Mouse (Mus musculus) urinary bladder, adult 2 months (tissue): ENCODE results near the gene Ptgr2. TPM values are rescaled to one million over a fixed set of nuclear protein-coding genes. Genes with fewer than 3 reads are reported as not detected.
"Not testable (repeated sequence)": the region's sequence is repeated elsewhere in the genome, so short reads cannot be mapped to it uniquely, and the experiment has no call there.

Experiments used
- DNase-seq: peaks from one replicate; pipeline ENCODE4 v3.0.0; 2022; ENCODE audit warnings: low spot score
- polyA plus RNA-seq: library from polyadenylated mRNA; depleted of rRNA; stranded (reverse); fragments of >200 nt; gene quantifications from 2 replicates; pipeline ENCODE4 v1.2.3, GENCODE M21; 2012; rRNA removed

Ptgr2 gene
- polyA plus RNA-seq, 1 experiment: 33.6 TPM

DNA sequence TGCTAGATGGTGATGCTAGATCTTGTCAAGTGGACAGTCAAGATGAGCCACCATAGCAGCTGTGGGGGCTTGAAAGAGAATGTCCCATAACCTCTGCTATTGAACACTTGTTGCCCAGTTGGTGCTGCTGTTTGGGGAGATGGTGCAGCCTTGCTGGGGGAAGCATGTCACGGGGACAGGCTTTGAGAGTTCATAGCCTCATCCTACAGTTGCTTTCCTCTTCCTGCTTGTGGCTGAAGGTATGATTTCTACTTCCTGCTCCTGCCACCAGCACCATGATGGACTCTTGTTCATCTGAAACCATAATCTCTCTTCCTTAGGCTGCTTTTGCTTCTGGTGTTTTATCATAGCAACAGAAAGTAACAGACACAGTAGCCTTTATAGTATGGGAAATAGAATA lies 19.5 kb downstream of the Ptgr2 start:
- no peak for DNase-seq

DNA sequence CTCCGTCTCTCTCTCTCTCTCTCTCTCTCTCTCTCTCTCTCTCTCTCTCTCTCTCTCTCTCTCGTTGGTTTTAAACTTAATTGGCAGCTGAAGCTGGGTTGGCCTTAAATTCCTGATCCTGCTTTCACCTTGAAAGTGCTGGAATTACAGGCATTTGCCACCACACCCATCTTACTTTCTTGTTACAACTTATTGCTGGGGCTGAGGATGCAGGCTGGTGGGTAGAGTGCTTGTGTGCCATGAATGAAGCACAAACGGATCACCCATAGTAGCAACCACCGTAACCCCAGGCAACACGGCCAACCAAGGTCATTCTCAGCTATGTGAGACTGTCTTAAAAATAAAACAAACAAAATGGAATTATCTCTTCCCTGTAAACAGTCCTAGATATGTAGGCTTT lies 26.3 kb downstream of the Ptgr2 start:
- DNase-seq: no peak

DNA sequence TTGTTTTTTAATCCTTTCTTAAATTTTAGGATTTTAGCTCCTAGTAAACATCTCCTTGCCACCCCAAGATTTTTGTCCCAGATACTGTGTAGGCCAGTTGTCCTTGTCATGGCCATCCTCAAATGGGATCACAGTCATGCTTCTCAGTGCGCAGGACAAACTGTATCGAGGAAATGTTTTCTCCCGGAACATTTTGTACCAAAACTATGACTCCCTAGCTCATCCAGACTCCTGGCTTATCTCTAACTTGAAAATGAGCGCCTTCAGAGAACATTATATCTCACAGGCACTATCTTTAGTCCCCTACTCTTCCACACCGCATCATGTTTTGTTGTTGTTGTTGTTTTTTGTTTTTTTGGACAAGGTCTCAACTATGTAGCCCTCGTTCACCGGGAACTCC lies 31.0 kb downstream of the Ptgr2 start:
- no peak for DNase-seq

DNA sequence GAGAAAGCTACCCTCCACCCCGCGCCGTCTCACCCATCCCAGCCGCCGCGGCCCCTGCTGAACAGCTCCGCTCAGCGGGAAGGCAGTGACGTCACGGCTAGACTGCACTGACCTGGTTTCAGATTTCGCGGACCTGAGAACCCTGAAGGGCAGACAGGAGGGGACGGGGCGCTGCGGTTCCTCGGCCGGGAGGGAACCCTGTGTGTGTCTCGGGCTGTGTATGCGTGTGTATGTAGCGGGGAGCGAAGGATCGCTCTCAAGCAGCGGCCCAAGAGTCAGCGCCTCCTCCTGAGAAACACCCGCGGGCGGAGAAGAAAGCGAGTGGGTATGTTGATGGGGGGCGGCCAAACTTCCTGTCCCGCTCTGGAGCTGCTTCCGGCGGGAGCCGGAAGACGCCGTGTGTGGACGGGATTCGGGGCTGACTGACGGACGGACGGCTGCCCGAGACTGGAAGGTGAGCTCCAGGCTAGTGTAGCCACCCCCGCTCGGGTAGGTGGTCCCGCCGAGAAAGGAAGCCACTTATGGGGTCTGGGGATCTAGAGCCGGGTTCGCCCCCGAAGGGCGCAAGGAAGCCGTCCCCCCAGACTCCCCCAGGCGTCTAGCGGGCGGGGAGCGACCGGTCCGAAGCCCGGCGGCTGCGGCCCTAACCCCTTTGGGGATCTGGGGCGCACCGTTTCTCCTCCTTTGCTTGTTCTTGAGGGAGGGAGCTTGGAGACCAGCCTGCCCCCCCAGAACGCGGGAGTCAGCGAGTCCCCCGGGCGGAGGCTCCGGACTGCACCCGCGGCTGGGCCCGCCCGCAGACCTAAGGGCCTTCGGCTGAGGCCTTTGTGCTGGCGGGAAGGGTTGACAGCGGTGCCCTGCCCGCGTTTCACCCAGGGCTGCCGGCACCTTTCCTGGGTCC lies 31.9 kb downstream of the Ptgr2 start, which contains the start of gene Zfp410:
Zfp410 (plus strand) TSS at position 132 of the 901 bp plus-strand sequence.
- peak; percentile 68 for DNase-seq

DNA sequence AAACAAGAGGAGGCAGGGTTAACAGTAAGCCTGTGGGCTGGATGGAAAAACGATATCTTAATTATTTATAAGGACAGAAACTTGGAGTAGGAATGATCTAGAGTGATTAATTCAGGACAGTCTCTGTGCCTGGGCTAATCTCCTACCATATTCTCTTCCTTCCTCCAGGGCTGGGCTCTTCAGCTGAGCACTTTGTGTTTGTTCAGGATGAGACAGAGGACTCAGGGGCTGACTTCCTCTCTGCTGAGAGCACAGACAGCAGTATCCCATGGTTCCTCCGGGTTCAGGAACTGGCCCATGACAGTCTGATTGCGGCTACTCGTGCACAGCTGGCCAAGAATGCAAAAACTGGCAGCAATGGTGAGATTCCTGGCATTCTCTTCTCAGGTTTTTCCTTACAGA lies 42.1 kb downstream of the Ptgr2 start:
- no peak for DNase-seq

DNA sequence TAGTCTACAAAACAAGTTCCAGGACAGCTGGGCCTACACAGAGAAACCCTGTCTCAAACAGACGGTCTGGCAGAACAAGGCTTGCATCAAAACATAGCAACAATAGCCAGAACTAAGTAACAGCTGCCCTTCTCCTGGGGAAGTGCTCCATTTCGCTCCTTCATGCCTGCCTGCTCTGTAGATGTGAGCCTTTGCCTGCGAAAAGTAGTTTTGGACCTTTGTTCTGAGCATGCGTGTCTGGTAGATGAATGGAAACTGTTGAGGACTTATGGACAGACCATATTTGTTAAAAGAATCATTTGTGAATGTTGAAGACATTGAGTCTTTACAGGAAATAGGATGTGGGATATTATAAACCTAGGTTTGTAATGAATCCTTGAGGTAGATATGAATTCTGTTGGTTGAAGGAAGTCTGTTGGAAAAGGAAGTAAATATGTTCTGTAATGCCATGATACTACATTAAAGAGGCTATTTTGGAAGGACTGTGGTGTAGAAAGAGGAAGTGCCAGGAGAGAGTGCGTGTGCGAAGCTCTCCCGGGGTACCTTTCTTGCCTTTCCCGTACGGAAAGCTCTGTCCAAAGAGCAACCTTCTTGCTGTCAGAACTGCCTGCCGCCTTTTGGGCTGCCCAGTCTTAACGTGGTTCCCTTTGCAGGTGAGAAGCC lies 52.1 kb downstream of the Ptgr2 start:
- no peak for DNase-seq

DNA sequence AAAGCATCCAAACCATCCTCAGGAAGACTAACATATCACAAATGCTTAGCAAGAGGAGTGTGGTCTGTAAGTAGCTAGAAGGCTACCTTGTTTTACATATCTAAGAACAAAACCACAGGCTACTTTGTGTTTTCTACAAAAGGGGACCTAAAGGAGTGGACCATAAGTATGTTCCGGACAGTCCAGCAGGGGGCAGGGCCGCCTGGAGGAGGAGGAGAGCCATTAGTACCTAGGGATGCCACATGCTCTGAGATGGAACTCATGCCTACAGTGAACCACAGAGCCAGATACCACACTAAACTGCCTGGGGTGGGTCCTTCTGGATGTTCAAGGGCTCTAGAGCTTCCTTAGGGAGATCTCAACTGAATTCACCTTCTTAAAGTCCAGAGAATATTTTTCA lies 62.2 kb downstream of the Ptgr2 start:
- no peak for DNase-seq

DNA sequence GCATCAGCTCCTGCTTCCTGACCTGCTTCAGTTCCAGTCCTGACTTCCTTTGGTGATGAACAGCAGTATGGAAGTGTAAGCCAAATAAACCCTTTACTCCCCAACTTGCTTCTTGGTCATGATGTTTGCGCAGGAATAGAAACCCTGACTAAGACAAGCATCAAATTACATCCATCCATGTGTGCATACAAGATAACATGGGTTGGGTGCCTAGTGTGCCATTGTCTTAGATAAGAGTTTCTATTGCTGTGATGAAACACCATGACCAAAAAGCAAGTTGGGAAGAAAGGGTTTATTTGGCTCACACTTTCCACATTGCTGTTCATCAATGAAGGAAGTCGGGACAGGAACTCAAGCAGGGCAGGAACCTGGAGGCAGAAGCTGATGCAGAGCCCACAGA lies 73.7 kb downstream of the Ptgr2 start:
- DNase-seq: not testable (repeated sequence)

DNA sequence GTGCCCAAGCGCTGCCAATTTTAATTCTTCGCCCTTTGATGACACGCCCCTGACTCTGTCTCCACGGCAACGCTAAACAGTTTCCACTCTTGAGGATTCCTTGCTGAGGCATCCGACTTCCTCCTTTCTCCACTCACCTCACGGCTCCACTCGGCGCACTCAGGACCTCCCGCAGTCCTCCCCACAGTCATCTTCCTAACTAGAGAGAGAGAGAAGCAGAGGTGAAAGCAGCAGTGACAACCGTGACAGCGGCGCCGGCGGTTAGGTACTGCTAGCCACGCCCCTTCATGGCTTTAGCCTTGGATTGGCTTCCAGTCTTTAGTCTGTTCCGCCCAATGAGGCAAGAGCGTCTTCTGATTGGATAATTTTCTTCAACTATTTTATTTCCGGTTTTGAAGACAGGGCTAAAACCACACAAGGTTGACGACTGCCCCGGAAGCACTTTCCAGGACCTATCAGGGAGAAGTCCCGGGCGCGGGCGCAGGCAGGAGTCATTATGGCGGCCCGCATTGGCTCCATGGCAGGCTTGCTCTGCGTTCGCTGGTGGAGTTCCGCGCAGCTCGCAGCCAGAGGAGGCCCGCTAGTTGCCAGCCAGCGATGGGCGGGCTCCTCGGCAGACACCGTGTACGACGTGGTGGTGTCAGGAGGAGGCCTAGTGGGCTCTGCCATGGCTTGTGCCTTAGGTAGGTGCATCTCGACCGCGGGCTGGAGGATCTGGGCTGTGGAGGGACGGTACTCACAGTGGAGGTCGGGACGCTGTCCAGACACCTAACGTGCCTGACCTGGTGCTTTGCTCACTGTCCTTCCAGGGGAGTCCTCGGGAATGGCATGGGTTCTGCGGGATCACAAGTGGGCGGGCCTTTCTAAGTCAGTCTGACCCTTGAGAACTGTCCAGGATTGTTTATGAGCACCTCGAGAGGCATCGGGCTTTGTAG lies 76.8 kb downstream of the Ptgr2 start, which contains the start of the genes Coq6 and Fam161b:
Coq6 (plus strand) TSS at position 103 of the 935 bp plus-strand sequence.
Fam161b (minus strand) TSS at position 279 of the 935 bp plus-strand sequence.
- peak; percentile 85 for DNase-seq

DNA sequence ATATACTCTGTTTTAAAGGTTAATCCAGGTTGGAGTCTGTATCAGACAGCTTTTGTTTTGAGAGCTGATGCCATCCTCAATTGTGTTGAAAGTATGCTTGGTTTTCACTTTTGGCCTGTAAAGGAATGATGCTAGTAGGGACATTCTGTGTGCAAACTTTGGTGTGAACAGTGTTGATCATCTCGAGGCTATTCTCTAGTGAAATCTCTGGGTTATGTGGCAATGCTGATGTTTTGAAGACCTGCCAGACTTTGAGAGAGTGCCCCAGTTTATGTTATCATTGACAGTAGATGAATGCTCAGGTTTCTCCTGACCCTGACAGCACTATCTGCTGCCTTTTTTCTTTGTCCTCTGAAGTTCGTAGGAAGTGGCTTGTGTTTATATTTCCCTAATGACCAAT lies 77.8 kb downstream of the Ptgr2 start:
- DNase-seq: no peak

DNA sequence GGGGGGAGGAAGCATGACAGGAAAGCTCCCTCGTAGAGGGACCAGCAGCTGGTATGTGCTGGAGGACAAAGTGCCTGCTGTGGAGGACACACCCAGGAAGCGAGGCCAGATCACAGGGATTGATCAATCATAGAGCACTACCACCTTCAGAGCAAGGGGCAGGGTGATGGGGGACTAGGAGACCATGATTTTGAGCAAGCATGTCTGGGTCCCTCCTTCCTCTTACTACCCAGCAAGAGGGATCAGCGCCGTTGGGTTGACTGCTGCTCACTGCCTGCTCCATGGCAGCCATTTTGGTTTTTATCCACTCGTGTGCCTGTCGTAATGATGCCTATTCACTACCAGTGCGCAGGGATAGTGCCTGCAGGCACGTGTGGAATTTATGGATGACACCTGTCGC lies 79.3 kb downstream of the Ptgr2 start:
- DNase-seq: no peak

DNA sequence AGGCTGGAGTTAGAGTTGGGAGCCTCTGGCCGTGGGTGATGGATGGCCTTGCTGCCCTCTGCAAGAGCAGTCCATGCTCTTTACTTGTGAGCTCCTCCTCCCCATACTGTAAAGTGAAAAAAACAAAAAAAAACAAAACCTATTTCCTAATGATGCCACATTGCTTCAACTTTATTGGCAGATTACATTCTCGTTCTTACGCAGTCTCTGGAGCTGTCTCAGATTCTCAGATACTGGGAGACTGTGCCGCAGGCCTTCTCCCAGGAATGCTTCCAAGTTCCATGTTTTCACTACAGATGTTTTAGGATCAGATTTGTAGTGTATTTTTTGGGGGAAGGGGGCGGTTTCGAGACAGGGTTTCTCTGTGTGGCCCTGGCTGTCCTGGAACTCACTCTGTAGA lies 80.1 kb downstream of the Ptgr2 start:
- DNase-seq: no peak

Other genes with a start within 250 kb of the Ptgr2 start
- gene Acot4, start 246.9 kb upstream of the Ptgr2 start, polyA plus RNA-seq: 0.72 and 0.74 TPM in 2 replicates
- not detected in 2 replicates for gene Gm49366, start 246.3 kb upstream of the Ptgr2 start, polyA plus RNA-seq
- gene Acot3, start 233.1 kb upstream of the Ptgr2 start, polyA plus RNA-seq: not detected in 2 replicates
- gene Acot5, start 215.9 kb upstream of the Ptgr2 start, polyA plus RNA-seq: 0.06 and 0.15 TPM in 2 replicates
- gene Acot6, start 184.6 kb upstream of the Ptgr2 start, polyA plus RNA-seq: 5.2 and 5.6 TPM in 2 replicates
- 7.7 and 10.0 TPM in 2 replicates for gene Dnal1, start 170.9 kb upstream of the Ptgr2 start, polyA plus RNA-seq
- 0.19 and 0.34 TPM in 2 replicates for gene Pnma1, start 136.7 kb upstream of the Ptgr2 start, polyA plus RNA-seq
- 11.9 and 16.0 TPM in 2 replicates for gene Elmsan1, start 66.4 kb upstream of the Ptgr2 start, polyA plus RNA-seq
- gene Zfp410, start 31.6 kb downstream of the Ptgr2 start, polyA plus RNA-seq: 35.1 and 40.5 TPM in 2 replicates
- 27.1 and 32.3 TPM in 2 replicates for gene Coq6, start 76.4 kb downstream of the Ptgr2 start, polyA plus RNA-seq
- gene Fam161b, start 76.6 kb downstream of the Ptgr2 start, polyA plus RNA-seq: 4.2 and 4.4 TPM in 2 replicates
- gene Entpd5, start 123.8 kb downstream of the Ptgr2 start, polyA plus RNA-seq: 64.4 and 71.3 TPM in 2 replicates
- 1.8 and 2.3 TPM in 2 replicates for gene Bbof1, start 123.8 kb downstream of the Ptgr2 start, polyA plus RNA-seq
- gene Rnf113a2, start 132.0 kb downstream of the Ptgr2 start, polyA plus RNA-seq: 20.2 and 22.3 TPM in 2 replicates
- 76.3 and 78.6 TPM in 2 replicates for gene Aldh6a1, start 165.8 kb downstream of the Ptgr2 start, polyA plus RNA-seq
- 16.4 and 17.0 TPM in 2 replicates for gene Lin52, start 166.2 kb downstream of the Ptgr2 start, polyA plus RNA-seq